Mouse (Mus musculus) spleen, postnatal 10 days (tissue): ENCODE results near the gene Vegfa.

Source experiments
- DNase-seq, 2 experiments: peaks; one replicate each; pipeline ENCODE4 v3.0.0; 2021 to 2022; ENCODE audit warnings: low spot score in 2 of 2

The Vegfa gene

GRCm38 (mm10) chr17:46027066-46027917, 4.9 kb downstream of the Vegfa start:
- peak in 1 of 2 experiments; percentile 63 for DNase-seq

- DNase-seq = no peak
Observed at GRCm38 (mm10) chr17:46025927-46026668, 6.1 kb downstream of the Vegfa start.

DNA sequence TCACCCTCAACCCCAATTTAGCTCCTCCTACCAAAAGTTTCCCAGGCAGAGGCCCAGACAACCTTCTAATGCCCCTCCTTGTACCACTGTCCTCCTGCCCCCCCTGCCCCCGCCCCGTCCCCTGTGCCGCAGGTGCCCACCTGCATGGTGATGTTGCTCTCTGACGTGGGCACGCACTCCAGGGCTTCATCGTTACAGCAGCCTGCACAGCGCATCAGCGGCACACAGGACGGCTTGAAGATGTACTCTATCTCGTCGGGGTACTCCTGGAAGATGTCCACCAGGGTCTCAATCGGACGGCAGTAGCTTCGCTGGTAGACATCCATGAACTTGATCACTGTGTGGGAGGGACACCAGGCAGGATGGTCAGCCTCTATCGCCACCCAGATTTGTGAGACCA, 7.0 kb downstream of the Vegfa start:
- DNase-seq = no peak

DNA sequence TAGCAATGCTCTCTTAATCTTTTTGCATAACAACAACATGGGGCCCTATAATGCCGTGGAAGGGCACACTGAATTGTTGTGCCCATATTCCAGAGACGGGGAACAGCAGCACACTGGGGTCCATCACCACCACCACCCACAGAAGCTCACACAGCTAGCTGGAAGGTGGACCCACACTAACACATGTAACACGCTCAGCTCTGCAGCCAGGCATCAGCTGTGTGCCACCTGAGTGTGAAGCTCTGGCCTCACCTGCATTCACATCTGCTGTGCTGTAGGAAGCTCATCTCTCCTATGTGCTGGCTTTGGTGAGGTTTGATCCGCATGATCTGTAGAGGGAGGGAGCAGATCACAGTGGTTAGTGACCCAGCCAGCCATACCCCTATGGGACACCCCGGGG, 8.0 kb downstream of the Vegfa start:
- DNase-seq = no peak

DNA sequence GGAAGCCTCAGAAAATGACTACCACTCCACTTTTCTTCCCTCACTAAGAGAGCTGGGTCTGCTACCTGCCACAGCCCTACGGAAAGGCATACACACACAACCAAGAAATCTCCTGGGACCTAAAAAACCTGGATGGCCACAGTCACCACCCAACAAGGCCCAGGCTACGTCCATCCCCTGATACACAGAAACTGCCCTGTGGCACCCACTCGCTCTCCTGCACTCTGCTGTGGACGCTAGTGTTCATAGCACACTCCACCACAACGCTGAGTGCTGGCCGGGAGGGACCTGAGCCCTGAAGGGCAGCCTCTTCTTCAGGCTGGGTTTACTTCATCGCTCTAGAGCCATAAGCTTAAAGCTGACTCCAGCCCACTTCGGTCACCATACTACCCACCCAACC, 8.6 kb downstream of the Vegfa start:
- no peak for DNase-seq

DNA sequence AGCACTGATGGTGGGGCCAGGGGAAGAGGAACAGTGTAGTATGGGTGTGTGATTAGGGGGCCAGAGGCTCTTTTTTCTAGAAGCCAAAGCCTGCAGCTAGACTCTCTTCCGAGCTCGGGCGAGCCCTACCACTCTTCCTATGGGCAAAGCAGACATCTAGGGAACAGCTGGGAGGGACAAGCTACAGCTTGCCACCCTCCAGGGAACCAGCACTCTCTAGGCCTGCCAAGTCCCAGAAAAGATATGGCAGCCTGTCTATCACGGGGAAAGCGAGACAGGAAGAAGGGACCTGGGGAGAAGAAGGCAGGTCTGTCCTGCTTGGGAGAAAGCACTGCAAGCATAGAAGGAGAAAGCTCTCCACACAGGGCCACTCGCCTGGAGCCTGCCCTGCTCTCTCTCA, 9.2 kb downstream of the Vegfa start:
- no peak for DNase-seq

DNA sequence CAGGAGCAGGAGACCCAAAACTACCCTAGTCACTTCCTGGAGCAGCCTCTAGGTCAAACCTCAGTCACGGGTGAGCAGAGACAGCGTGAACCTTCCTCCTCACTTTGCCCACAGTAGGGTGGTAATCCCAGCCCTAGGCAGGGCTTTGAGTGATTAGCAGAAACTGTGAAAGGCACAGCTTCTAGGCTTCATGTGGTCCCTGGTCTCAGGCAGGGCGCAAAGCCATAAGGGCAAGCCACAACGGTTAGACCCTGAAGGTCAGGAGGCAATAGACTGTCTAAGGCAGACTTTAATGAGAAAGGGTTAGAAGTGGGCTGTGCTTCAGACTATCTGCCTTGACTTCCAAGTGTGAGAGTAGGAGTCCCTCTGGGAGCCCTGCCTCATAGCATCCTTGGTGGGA, 9.7 kb downstream of the Vegfa start:
- DNase-seq = no peak

DNA sequence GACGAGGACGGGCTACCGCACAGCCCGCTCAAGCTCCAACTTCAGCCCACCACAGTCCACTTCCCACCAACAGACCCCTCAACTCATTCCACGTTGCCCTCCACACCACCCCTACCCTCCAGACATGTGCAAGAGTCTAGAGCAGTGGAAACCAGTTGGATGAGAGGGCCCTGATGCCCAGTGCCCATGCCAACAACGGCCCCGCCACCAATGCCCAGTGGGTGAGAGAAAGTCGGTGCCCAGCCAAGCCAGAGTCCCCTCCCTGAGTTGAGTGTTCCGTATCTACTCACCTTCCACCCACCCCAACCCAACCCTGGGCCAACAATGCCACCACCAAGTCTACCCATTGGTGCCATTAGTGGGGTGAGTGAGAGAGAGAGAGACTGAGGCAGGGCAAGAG, 10.4 kb downstream of the Vegfa start:
- no peak for DNase-seq

GRCm38 (mm10) chr17:46021173-46021572, 11.0 kb downstream of the Vegfa start:
- DNase-seq = no peak

- no peak for DNase-seq
Observed at GRCm38 (mm10) chr17:46020579-46020978, 11.6 kb downstream of the Vegfa start.

DNA sequence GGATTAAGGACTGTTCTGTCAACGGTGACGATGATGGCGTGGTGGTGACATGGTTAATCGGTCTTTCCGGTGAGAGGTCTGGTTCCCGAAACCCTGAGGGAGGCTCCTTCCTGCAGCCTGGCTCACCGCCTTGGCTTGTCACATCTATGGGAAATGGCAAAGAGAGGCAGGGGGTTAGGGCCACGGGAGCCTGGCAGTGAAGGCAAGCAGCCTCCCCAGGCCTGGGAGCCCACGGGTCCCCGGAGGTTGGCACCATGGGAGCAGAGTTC, 13.5 kb downstream of the Vegfa start:
- DNase-seq = no peak

DNA sequence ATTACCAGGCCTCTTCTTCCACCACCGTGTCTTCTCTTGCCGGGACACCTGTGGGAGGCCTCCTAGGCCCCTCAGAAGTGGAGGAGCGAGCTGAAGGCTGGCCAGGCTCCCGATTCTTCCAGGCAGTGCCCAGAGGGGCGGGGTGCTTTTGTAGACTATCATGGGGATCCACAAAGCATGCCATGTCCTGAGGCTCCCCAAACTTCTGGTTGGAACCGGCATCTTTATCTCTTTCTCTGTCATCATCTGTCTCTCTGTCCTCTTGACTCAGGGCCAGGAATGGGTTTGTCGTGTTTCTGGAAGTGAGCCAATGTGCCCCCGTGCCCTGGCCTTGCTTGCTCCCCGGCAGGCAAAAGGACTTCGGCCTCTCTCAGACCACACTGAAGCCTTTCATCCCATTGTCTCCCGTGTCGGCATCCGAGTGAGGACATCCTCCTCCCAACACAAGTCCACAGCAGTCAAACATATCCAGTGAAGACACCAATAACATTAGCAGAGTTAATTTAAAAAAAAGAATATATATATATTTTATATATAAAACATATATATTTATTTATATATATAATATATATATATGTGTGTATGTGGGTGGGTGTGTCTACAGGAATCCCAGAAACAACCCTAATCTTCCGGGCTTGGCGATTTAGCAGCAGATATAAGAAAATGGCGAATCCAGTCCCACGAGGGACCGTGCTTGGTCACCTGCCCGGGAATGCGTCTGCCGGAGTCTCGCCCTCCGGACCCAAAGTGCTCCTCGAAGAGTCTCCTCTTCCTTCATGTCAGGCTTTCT, 14.0 kb downstream of the Vegfa start:
- no peak for DNase-seq

DNA sequence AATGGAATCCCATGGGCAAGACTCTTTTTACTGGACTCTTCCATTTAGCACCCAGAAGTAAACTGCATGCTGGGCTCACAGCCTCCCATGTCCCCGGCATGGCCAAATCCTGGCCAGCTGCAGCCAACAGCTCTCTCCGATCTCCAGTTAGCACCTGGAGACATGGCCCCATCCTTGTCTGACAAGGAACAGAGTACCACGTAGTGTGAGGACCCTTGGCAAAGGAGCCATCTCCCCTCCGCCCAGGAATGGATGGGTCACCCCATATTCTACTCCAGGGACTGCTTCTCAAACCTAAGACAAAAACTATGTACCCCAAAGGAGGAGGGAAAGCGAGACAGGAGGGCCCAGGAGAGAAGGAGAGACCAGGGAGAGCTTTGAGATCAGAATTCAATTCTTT, 15.6 kb downstream of the Vegfa start:
- DNase-seq = no peak

DNA sequence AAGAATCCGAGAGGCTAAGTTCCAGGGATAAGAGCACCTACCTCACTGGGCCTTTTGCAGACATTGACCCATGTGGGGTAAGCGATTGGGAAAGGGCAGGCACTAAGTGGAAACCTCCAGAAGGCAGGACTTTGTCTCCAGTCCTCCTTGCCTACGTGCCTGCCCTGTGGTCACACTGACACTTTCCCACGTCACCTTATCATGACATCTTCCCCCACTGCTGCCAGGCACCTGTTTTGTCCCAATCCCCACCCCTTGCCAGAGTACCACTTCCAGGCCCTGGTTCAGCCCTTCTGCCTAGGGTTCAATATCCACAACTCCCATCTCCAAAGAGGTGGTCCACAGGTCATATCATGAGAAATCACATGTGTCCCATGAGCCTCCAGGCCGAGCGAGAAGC, 16.2 kb downstream of the Vegfa start:
- DNase-seq = no peak

DNA sequence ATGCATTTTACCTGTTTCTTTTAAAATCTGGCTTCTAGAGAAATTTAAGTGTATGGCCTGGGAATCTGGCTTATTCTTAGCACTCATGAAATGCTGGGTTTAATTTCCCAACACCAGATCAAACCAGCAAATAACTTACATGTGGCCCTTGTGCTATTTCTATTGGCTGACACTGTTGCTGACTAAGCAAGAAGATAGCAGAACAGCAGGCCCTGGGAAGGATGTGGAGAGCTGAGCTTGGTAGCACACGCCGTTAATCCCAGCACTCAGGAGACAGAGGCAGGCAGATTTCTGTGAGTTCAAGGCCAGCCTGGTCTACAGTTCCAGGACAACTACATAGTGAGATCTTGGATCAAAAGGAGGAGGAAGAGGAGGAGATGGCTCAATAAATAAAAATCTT, 17.2 kb downstream of the Vegfa start:
- no peak for DNase-seq

- no peak for DNase-seq
Observed at GRCm38 (mm10) chr17:46013549-46013948, 18.6 kb downstream of the Vegfa start.

DNA sequence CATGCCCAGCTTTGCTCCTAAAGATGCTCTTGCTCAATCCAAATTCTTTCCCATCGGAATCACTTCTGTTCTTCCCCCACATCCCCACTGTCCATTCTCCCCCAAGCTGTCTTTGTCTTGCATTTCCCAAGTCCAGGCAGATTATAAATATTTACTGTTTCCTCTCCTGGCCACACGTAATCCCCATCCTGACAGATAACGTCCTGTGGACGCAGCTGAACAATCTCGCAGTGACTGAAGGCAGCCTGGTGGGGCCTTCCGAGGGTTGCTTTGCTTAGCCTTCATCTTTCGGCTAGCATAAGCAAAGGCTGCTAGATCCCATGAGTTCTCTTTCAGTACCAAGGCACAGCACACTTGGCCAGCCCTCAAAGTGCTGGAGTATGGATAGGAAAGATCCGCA, 20.0 kb downstream of the Vegfa start:
- no peak for DNase-seq

GRCm38 (mm10) chr17:46010462-46010861, 21.7 kb downstream of the Vegfa start:
- no peak for DNase-seq

DNA sequence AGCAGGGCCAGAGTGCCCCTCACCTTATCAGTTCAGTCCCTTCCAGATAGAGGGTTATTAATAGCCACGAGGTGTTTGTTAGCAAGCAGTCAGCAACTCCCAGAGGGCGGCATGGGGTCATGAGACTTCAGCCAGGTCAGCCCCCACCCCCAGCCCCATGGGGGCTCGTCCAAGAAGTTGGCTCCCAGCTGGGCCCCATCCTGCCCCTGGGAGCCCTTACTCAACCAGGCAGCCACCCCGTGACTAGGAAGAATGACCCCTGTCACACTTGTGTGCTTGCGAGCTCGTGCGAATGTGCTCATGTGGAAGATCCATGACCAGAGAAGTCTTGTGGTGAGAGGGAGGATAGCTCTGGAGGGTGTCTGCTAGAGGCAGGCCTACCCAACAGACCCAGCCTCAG, 23.0 kb downstream of the Vegfa start:
- no peak for DNase-seq

DNA sequence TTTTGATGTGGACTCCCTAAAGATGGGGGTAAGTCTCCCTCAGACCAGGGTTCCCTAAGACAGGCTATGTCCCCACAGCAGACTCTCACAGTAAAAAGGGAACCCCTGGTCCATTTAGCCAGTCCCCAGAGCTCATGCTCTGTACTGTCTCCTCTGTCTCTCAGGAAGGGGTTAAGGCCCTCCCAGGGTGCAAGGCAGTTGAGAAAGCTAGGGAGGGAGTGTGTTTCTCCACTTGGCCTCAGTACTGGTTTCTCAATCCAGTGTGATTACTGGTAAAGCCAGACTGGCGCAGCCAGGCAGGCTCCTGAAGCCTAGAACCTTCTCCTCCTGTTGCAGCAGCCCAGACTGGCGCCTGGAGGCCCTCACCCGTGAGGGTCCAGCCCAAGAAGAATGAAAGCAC, 26.7 kb downstream of the Vegfa start:
- DNase-seq = no peak

DNA sequence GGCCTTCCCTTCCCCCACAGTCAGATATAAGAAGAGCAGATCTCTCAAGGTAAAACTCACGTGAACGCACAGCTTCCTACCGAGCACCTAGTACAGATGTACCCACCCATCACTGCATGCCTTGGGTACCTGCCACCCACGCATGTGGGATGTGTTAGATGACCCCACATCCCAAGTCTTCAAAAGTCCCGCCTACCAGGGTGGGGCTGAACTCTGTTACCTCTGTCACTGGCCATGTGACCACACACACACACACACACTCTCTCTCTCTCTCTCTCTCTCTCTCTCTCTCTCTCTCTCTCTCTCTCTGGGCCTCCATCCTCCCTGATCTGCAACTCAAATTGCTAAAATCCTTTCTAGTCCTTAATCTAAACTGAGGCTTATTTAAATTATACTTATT, 27.7 kb downstream of the Vegfa start:
- no peak for DNase-seq

- DNase-seq = no peak
Observed at GRCm38 (mm10) chr17:46003717-46004481, 28.3 kb downstream of the Vegfa start.
